Mouse (Mus musculus): ENCODE measurements around the gene Lhfpl3. TPM values are rescaled to one million over a fixed set of nuclear protein-coding genes. Genes with fewer than 3 reads are reported as not detected.
A peak's percentile ranks its signal among the peaks of the same experiment; 100 is the strongest.

The Lhfpl3 gene
- total RNA-seq, 2 experiments from 2014 or later = not detected

DNA sequence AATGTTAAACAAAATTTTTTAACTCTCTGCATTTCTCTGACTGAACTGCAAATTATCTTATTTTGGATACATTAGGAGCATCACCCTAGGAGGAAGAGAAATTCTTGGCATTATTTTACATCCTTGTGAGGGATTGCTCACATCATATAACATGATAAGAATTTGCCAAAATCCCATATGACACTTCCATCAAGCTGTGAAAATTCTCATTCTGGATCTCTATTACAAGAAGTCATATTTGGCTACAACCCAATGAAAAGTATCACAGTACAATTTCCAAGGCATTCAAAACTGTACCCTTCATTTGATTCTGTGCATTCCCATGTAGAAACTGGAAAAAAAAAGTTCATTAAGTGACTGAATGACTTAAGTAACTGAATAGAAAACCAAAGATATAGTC is 180.3 kb downstream of the Lhfpl3 start:
- DNase-seq = no peak

DNA sequence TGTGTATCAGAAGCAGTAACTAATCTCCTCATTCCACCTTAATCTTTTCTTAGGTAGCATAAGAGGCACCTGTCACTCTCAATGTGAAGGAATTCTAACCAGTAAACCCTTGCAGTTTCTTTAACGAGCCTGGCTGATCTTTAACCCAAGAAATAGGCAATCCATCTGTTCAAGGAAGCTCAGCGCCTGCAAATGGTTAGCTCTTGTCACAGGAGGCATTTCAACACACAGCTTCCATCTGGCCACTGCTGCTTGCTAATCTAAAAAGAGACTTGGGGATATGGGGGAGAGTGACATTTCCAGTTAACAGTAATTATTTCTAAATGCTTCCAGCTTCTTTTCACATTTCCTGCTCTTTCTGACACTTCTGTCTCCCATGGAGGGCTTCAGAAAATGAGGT is 182.9 kb downstream of the Lhfpl3 start:
- no peak for DNase-seq

DNA sequence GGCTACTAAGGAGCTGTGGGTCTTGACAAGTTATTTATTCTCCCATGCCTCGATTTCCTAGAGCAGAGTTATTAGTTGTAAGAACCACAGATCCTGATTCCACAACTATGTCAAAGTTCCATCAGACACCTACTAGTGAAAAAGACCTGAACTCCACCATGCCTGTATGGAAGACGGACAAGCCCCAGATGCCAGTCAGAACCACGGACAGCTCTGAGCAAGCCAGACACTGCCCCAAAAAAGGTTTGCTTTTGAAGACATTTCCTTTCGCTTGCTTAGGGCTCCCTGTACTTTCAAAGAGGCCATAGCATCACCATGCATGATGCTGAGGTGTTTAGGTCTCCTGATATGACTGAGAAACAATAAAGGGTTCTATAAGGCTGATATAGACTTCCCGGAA is 197.4 kb downstream of the Lhfpl3 start:
- no peak for DNase-seq

DNA sequence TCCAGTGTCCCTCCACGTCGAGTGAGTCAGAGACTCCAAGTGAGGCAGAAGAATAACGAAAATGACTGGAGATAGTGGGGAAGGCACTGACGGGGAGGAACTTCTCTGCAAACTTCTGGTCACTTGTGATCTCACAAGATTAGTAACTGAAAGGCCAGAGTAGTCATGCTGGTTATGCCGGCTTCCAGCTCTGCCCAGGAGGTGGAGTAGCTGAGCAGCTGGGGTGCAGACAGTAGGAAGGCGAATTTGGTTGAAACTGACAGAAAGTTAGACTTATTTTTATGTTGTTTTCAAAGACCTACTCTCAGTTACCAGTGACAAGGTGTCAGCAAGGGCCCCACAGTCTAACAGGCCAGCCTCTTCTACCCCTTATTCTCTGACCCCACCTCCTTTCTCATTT is 217.4 kb downstream of the Lhfpl3 start:
- DNase-seq = peak in 1 of 2 experiments; percentile 28

DNA sequence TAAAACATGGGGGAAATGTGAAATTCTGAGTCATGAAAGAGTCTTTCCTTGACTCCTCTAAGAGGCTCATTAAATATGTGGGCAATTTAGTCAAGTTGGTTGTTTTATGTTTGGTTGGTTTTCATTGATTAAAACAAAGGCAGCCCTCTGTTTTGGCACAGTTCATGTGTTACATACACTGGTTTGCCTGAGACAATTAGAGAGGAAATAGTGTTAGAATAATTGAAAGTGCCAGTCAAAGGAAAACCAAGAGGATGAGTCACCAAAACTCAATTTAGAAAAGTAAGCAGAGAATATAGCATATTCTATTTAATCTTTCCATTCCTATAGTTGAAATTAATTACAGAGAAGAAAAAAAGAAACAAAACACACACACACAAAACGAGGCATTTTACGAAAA is 240.9 kb downstream of the Lhfpl3 start:
- no peak for DNase-seq

DNA sequence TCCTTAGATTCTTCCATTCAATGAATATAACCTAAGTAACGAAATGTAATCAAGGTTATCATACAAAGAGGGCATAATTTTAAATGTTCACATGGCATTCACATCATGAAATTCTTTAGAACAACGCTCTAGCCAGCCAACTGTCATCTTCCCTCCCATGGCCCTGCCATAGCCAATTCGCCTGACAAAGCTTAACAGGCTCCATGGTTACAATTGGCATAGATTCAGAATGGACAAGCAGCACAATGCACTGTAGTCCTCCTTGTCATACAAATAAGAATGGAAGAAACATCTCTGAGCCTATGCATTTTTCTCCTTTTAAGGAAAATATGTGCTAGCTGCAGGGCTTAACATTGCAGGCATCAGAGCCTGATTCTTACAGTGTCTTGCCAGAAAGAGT is 254.0 kb downstream of the Lhfpl3 start:
- DNase-seq = no peak

DNA sequence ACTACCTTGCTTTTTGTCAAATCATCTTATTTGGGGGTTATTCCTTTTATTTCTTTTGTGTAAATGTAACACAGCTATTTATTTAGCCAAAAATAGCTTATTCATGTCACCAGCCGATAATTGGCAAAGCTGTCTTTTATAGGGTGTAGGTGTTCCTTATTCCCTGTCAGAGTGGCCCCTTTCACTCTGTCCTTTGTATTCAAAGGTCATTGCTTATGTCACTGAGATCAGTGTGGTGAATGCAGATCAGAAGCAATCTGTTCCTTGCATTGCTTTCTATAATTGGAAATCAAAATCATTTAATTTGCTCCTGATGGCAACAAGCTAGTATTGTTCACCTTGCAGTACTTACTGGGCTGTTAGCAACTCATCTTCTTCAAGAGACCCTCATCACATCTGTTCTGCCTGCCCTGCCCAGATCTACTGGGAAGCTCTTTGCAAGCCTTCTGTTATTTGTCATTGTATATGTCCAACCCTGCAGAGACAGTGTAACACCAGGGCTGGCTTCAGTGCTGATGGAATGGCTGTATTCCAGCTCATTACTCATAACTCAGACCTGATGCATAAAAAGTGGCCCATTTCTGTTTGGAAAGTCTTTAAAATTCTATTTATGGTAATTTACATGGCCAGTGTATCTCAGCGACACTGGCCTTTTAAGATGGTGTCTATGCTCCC is 257.4 kb downstream of the Lhfpl3 start:
- no peak for DNase-seq

DNA sequence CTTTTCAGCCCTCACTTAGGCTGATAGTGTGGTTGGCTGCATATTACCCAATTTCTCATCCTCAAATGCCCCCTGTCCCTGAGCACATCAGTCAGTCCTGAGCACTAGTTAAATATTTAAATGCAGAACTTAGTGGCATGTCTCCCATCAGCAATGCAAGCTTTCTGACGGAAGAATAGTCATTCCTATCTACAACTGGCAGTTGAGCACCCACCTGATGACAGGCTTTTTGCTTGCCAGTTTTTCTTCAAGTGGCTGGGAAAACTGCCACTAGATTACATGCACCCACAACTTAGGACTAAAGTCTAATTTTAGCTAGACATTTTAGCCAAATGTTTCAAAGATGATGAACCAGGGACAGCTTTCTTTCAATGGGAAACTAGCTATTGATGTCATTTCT is 260.3 kb downstream of the Lhfpl3 start:
- peak; percentile 53 to 61 for DNase-seq

DNA sequence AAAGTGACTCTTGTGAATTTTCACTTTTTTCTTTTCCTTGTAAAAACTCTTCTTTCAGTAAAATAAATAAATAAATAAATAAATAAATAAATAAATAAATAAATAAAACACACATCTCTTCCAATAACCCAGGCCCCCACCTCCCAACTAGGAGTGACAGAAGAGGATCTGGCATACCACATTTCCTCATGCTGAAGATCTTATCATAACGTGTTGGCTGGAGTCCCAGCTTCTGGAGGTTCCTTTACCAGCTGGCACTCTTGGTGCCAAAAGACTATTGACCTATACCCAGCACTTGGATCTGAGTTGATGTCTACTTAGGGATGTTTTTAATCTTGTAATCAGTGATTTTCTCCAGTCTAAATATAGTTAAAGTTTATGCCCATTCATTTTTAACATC is 264.6 kb downstream of the Lhfpl3 start:
- DNase-seq = no peak

DNA sequence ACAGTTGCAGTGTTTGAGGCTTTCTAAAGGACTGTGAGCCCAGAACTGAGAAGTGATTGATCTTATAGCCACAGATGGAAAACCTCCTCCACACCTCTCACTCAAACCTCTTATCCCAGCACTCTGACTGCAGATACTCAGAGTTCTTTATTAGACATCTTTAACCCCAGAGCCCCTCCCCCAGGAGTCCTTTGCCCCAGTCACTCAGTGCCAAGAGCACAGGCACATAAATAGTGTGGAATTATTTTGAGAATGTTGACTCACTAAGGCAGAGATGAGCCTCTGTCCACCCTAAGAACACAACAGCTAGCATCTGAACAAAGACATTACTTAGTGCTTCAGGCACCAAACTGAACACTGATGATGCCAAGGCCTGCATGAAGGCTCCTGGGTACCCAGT is 268.1 kb downstream of the Lhfpl3 start:
- DNase-seq = peak; percentile 33 to 40

DNA sequence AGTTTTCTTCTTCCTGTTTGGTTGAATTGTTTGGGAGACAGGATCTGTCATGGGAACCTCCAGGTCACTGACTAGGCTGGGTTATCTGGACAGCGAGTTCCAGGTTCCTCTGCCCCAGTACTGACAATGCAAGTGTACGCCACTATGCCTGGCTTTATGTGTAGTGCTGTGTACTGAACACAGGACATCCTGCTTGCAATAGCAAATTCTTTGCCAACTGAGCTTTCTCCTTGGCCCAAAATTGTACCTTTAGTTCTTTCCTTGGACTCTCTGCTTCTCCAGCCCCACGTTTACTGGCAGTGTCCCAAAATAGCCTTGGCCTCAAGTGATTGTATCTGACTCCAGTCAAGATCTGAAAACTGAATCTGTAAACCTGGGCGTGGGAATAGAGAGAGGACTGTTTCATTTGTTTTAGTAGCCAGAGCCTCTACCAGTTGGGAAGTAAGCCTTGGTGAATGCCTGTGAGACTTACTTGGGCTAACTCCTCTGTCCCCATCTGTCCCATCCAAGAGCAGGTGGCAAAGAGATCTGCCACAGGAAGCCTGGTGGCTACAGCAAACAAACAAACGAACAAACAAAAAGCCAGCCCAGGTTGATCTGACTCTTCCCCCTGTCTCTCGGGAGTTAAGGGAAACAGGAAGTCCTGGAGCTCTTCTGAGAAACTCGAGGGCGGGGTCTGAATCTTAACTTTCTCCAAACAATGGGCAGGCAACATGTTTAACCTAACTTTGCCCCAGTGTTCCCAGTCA is 269.9 kb downstream of the Lhfpl3 start:
- DNase-seq = peak; percentile 33 to 59

DNA sequence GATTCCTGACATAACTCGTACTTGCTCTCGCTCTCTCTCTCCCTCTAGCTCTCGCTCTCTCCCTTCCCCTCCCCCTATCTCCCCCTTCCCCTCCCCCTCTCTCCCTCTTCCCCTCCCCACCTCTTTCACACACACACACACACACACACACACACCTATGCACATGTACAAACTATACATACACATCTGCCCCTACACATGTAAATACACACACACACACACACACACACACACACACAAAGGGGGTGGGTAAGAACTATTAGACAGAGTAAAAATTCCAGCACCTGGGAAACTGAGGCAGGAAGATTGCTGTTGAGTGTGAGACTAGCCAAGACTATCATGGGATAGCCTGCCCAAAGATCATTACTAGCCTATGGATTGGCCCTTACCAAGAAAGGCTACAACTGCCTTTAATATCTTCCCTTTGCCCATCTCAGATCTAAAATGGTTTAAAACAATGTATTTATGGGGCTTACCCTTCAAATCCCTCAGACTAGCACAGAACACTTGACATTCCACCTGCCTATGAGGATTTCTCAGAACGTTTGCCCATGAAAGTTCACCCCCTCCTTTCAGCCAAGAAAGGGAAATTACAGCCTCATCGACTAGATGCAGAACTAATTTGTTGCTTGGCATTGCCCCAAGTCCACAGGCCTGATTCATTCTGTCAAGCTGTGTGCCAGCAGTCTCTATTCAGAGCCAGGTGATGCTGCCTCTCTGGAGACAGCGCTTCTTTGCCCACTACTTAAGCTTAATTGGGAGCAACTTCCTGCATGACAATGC is 289.3 kb downstream of the Lhfpl3 start:
- no peak for DNase-seq

DNA sequence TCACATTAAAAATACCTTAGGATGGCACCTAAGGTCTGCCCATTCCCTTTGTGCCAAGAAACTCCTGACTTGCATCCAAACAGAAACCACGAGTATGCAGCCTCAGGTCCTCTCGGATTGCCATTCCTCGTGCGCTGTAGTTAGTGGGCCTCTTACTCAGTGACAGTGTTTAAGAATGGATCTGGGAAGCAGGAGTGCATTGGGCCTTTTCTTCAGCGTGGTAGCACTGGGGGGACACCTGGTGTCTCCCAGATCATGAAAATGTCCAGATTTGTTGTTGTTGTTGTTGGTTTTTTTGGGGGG is 289.8 kb downstream of the Lhfpl3 start:
- no peak for DNase-seq

DNA sequence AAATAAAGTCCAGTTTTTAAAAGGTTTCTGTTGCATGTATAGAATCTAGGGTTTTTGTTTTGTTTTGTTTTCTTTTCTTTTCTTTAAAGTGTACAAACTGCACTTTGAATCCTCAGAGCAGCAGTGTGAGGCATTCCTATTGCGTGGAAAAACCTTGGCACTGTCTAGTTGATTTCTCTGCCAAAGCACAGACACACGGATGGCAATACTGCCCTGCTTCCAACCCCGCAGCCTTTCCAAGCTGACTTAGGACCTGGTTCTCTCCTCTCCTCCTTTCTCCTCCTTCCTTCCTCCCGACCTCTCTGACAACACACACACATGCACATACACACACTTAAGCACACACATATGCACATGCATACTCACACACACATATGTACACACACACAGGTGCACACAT is 294.6 kb downstream of the Lhfpl3 start:
- no peak for DNase-seq

DNA sequence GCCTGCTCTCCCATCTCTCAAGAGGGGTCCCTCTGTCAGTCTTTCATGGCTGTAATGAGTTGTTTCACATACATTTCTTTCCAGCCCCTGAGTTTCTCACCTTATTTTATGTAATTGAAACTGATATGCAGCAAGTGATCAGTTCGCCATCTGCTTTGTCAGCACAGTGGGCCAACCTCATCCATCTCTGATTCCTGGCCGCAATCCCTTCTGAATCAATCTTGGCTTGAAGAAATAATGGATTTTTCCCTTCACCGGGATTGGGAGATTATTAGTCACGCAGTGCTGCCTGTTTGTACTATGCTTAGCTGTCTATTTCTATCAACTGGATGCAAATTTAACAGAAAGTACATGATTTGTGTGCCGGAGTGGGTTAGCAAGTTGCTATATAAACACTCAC is 297.0 kb downstream of the Lhfpl3 start:
- DNase-seq = no peak

DNA sequence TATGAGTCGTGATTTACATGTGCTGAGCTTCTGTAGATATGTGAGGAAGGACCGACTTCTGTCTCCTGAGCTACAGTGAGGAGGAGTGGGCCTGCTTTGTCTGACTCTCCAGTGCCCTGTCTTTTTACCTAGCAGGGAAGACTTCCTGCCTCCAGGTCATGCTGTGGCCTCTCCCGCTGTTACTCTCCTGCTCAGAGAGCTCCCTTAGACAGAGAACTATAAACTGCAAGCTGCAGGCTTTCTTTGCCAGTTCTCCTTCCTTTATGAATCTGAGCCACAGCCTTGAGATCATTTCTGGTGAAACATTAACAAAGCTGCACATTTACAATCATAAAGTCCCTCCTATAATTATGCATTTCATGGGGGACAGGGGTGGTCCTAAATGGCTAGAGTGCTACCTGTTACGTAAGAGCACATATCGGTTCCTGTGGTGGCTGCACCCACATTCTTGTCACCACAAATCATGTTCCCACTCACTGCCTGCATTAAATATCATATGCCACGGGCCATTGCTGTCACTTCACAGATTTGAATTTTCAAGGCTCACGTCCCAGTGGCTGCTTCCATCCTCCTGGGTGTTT is 303.3 kb downstream of the Lhfpl3 start:
- no peak for DNase-seq

DNA sequence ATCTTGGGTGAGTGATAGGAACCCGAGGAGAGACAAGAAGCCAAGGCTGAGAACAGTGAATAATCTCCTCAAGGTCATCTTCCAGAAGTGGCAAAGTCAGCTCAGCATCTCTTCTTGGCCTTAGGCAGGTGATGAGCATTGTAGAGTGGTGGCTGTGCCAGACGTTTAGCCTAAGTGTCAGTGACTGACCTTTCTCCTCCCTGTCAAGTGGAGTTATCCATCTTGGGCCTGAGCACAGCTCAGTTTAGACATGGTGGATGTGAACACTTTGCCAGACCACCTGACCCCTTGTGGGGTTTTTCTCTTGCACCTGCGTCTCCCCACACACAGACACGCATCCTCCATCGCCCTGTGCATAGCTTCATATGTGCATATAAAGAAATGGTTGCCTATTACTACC is 305.6 kb downstream of the Lhfpl3 start:
- DNase-seq = no peak

DNA sequence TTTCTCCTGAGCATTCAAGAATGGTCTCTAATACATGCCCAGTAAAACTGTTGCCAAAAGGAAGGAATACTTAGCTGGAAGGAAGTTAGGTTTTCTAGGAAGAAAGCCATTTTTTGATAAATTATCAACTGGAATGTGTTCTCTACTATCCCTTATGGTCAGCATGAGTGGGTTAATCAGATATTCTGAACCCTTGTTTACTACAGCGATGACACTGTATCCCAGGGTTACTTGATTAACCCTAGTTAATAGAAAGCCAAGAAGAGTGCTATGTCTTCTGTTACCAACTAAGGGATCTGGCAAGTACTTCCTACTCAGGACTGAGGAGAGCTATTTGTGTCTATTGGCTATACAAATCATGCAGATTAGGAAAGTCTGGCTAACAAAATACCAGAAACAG is 349.0 kb downstream of the Lhfpl3 start:
- DNase-seq = no peak

DNA sequence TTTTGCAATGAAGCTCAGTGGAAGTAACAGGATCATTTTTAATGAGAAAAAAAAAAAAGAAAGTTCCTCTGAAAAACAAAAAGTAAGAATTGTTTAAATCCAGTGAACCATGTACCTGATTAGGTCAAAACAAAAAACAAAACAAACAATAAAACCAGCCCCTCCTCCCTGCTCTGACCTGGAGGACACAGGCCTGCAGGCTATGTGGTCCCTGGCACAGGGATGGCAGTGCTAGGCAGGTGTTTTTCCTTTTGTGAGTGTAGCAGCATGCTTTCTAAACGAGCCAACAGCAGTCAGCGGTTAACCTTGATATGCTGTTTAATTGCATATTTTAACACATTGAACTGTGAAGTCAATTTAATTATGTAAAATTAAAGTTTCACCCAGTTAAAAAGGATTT is 360.7 kb downstream of the Lhfpl3 start:
- DNase-seq = no peak

DNA sequence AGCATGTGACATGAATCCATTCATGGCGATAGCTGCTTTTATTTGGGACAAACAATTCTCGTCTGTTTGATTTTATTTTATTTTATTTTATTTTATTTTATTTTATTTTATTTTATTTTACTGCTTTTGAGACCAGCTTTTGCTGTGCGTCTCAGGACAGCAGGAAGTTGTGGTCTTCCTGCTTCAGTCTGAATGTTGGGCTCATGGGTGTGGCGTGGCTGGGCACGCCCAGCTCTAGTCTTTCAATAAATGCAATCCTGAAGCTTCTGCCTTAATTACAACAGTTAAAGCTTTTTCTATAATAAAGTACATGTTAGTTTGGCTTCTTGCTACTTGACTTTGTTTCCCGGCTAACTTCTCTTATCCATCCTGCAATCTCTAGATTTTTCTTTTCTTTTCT is 365.4 kb downstream of the Lhfpl3 start:
- no peak for DNase-seq

DNA sequence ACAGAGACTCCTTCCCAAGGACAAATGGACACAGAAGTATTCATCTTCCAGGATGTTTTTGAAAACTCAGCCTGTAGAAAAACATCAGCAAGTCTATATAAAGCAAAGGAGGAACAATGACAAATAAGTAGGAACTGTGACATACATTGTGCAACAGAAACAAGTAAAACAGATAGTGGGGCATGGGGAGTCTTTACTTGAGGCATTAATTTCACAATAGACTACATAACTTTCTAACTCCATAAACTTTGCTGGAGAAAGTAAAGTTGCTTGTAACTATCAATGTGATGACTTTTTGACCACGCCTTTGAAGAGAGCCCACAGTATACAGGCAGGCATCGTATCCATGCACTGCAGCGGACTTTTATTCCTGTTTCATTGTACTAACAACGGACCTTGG is 368.4 kb downstream of the Lhfpl3 start:
- no peak for DNase-seq

DNA sequence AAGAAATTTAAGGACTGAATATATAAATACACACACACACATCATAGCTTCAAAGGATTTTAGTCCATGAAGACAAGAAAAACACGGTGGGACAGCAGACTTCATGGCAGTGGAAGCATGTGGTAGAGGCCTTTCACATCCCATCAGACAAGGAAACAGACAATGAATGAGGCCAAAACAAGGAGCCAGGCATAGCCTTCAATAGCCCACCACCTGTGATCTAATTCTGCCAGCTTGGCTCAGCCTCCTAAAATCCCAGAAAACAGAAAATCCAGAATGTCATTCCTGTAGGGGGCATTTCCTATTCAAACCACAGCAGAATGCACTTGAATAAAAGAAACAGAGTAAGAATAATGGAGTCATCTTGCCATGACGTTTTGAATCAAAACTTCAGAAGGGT is 381.0 kb downstream of the Lhfpl3 start:
- no peak for DNase-seq
